Mouse (Mus musculus) hindbrain, embryonic 10.5 days (tissue): ENCODE measurements around the gene Orc2. TPM values are rescaled to one million over a fixed set of nuclear protein-coding genes. Genes with fewer than 3 reads are reported as not detected.
A peak's percentile ranks its signal among the peaks of the same experiment; 100 is the strongest.

Experiments
- DNase-seq: peaks from one replicate; pipeline ENCODE4 v3.0.0-alpha.2; 2017; ENCODE audit warnings: low spot score
- H3K27ac ChIP-seq: fragments of 300-500 bp; sonication (generic); 2 replicates; pipeline ENCODE4 v1.5.1; 2016; ENCODE audit warnings: mild to moderate bottlenecking, moderate library complexity
- H3K27me3 ChIP-seq: fragments of 300-500 bp; sonication (generic); 2 replicates; pipeline ENCODE4 v1.6.1; 2016; ENCODE audit warnings: mild to moderate bottlenecking; ENCODE audit not compliant: poor library complexity, insufficient read depth, severe bottlenecking
- H3K36me3 ChIP-seq: fragments of 300-500 bp; sonication (generic); 2 replicates; pipeline ENCODE4 v1.6.1; 2016; ENCODE audit warnings: mild to moderate bottlenecking, moderate library complexity
- H3K4me1 ChIP-seq: fragments of 300-500 bp; sonication (generic); replicated peaks from 2 replicates; pipeline ENCODE4 v1.6.1; 2016; ENCODE audit warnings: mild to moderate bottlenecking
- H3K4me3 ChIP-seq: fragments of 300-500 bp; sonication (generic); 2 replicates; pipeline ENCODE4 v1.5.1; 2016; ENCODE audit warnings: mild to moderate bottlenecking, moderate library complexity
- H3K9me3 ChIP-seq: fragments of 300-500 bp; sonication (generic); 2 replicates; pipeline ENCODE4 v1.6.1; 2016; ENCODE audit warnings: mild to moderate bottlenecking, moderate library complexity
- WGBS: fragments of 180-500 bp; shearing (Covaris S2); methylation state at CpG from one replicate; pipeline ENCODE4 v1.1.7; 2016; 5-methylcytosine and 5-hydroxymethylcytosine counted together
- polyA plus RNA-seq: library from polyadenylated mRNA; unstranded; fragments of >200 nt; fragmentation: Nextera tagmentation; extraction: Ambion mirVana; gene quantifications from 2 replicates; pipeline ENCODE4 v1.2.1, GENCODE M21; 2016

Gene Orc2
- polyA plus RNA-seq, 1 experiment from 2014 or later, result 35.8 TPM

GRCm38 (mm10) chr1:58460566-58460965 is 44.3 kb downstream of the Orc2 start:
- 98% methylated on average over 3 of the region's 3 CpGs for WGBS
- H3K9me3 ChIP-seq, result no peaks in the 10 kb centered on the region
- no peak overlapping the region for H3K4me3 ChIP-seq
- H3K4me1 ChIP-seq, result no peaks in the 10 kb centered on the region
- no peak for DNase-seq
- H3K36me3 ChIP-seq, result peaks cover 100% of the 10 kb centered on the region
- H3K27me3 ChIP-seq, result no peaks in the 10 kb centered on the region
- H3K27ac ChIP-seq, result no peak overlapping the region

GRCm38 (mm10) chr1:58458867-58459266 is 46.0 kb downstream of the Orc2 start:
- no peak for DNase-seq
- no peak overlapping the region for H3K4me3 ChIP-seq
- WGBS, result 98% methylated on average over 2 of the region's 2 CpGs
- no peaks in the 10 kb centered on the region for H3K9me3 ChIP-seq
- H3K27me3 ChIP-seq, result no peaks in the 10 kb centered on the region
- peaks cover 100% of the 10 kb centered on the region for H3K36me3 ChIP-seq
- no peaks in the 10 kb centered on the region for H3K4me1 ChIP-seq
- H3K27ac ChIP-seq, result no peak overlapping the region

GRCm38 (mm10) chr1:58458175-58458574 is 46.7 kb downstream of the Orc2 start:
- 94% methylated on average over 5 of the region's 5 CpGs for whole genome bisulfite sequencing

GRCm38 (mm10) chr1:58454316-58454715 is 50.6 kb downstream of the Orc2 start:
- H3K4me3 ChIP-seq, result no peak overlapping the region
- H3K36me3 ChIP-seq, result peaks cover 99% of the 10 kb centered on the region
- no peaks in the 10 kb centered on the region for H3K9me3 ChIP-seq
- DNase-seq, result no peak
- H3K27me3 ChIP-seq, result no peaks in the 10 kb centered on the region
- H3K4me1 ChIP-seq, result no peaks in the 10 kb centered on the region
- 91% methylated on average over 6 of the region's 6 CpGs for WGBS
- no peak overlapping the region for H3K27ac ChIP-seq

More at GRCm38 (mm10) chr1:58458175-58458574, 46.7 kb downstream of the Orc2 start:
- no peak overlapping the region for H3K4me3 ChIP-seq
- H3K4me1 ChIP-seq, result no peaks in the 10 kb centered on the region
- no peaks in the 10 kb centered on the region for H3K9me3 ChIP-seq
- peaks cover 100% of the 10 kb centered on the region for H3K36me3 ChIP-seq
- no peak for DNase-seq
- no peaks in the 10 kb centered on the region for H3K27me3 ChIP-seq
- H3K27ac ChIP-seq, result no peak overlapping the region

GRCm38 (mm10) chr1:58448396-58448795 is 56.5 kb downstream of the Orc2 start:
- WGBS, result 92% methylated on average over 7 of the region's 7 CpGs
- no peak for DNase-seq
- H3K36me3 ChIP-seq, result peaks cover 69% of the 10 kb centered on the region
- no peaks in the 10 kb centered on the region for H3K27me3 ChIP-seq
- peaks cover 32% of the 10 kb centered on the region for H3K4me1 ChIP-seq
- no peak overlapping the region for H3K4me3 ChIP-seq
- no peaks in the 10 kb centered on the region for H3K9me3 ChIP-seq
- H3K27ac ChIP-seq, result no peak overlapping the region

- Histone ChIP-seq H3K27me3 (no peaks in the 10 kb centered on the region), H3K9me3 (no peaks in the 10 kb centered on the region), H3K27ac (no peak overlapping the region), H3K4me1 (peaks cover 32% of the 10 kb centered on the region), H3K4me3 (no peak overlapping the region), H3K36me3 (peaks cover 63% of the 10 kb centered on the region)
- no peak for DNase-seq
- 96% methylated on average over 7 of the region's 7 CpGs for WGBS
Observed at GRCm38 (mm10) chr1:58447766-58448165, 57.1 kb downstream of the Orc2 start.

- H3K27ac ChIP-seq, result peak overlapping the region; percentile 93
- peak overlapping the region; percentile 69 for H3K4me3 ChIP-seq
- WGBS, result 13% methylated on average over 11 of the region's 11 CpGs
- H3K4me1 ChIP-seq, result peaks cover 32% of the 10 kb centered on the region
- H3K9me3 ChIP-seq, result no peaks in the 10 kb centered on the region
- H3K27me3 ChIP-seq, result no peaks in the 10 kb centered on the region
- H3K36me3 ChIP-seq, result peaks cover 62% of the 10 kb centered on the region
- DNase-seq, result no peak
Observed at GRCm38 (mm10) chr1:58445861-58446260, 59.0 kb downstream of the Orc2 start.

- Histone ChIP-seq H3K27me3 (no peaks in the 10 kb centered on the region), H3K36me3 (peaks cover 62% of the 10 kb centered on the region), H3K4me3 (peak within 1 kb of the TSS; percentile 69), H3K4me1 (peaks cover 32% of the 10 kb centered on the region), H3K9me3 (no peaks in the 10 kb centered on the region), H3K27ac (peak within 1 kb of the TSS; percentile 93)
- under 1% methylated on average over 33 of the region's 33 CpGs for WGBS
- peak; percentile 89 for DNase-seq
Observed at GRCm38 (mm10) chr1:58445143-58445722, 59.7 kb downstream of the Orc2 start, which contains the start of the genes Nif3l1 and Ppil3. Nif3l1 (plus strand) TSS chr1:58445151. Ppil3 (minus strand) TSS chr1:58445486.

- H3K9me3 ChIP-seq, result no peaks in the 10 kb centered on the region
- peaks cover 62% of the 10 kb centered on the region for H3K36me3 ChIP-seq
- H3K4me3 ChIP-seq, result peak overlapping the region; percentile 69
- 12% methylated on average over 10 of the region's 10 CpGs for WGBS
- peaks cover 32% of the 10 kb centered on the region for H3K4me1 ChIP-seq
- peak overlapping the region; percentile 93 for H3K27ac ChIP-seq
- no peaks in the 10 kb centered on the region for H3K27me3 ChIP-seq
- DNase-seq, result no peak
Observed at GRCm38 (mm10) chr1:58444691-58445090, 60.2 kb downstream of the Orc2 start.

DNA sequence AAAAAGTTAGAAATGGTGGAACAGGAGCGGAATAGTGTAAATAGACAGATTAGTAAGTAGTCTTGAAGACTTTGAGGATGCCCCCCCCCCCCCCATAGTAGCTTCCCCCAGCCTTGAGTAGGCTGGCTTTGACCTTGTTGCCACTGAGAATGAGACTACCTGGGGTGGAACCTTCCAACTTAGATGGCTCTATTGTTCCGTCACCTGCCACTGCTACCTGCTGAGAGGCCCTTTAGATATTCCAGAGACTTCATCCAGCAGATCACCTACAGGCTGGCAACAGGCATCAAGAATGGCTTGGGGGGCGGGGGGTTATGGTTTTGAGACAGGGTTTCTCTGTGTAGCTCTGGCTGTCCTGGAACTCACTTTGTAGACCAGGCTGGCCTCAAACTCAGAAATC is 80.4 kb downstream of the Orc2 start:
- Histone ChIP-seq H3K27ac (no peak overlapping the region), H3K4me1 (peaks cover 21% of the 10 kb centered on the region), H3K9me3 (no peaks in the 10 kb centered on the region), H3K36me3 (peaks cover 24% of the 10 kb centered on the region), H3K27me3 (no peaks in the 10 kb centered on the region), H3K4me3 (0 out of 2 replicates have a peak overlapping the region, but pooled peaks have one; percentile 99)
- WGBS, result 87% methylated on average over 3 of the region's 3 CpGs
- DNase-seq, result no peak

- H3K9me3 ChIP-seq, result no peaks in the 10 kb centered on the region
- DNase-seq, result peak; percentile 94
- peaks cover 34% of the 10 kb centered on the region for H3K36me3 ChIP-seq
- under 1% methylated on average over 79 of the region's 79 CpGs for WGBS
- H3K4me3 ChIP-seq, result peak within 1 kb of the TSS; percentile 99
- peak within 1 kb of the TSS; percentile 100 for H3K27ac ChIP-seq
- no peaks in the 10 kb centered on the region for H3K27me3 ChIP-seq
- H3K4me1 ChIP-seq, result peaks cover 21% of the 10 kb centered on the region
Observed at GRCm38 (mm10) chr1:58423371-58424248, 81.3 kb downstream of the Orc2 start, which contains the start of gene Clk1. Clk1 (minus strand) TSS chr1:58424066.

- 16% methylated on average over 13 of the region's 13 CpGs for WGBS
- Histone ChIP-seq H3K36me3 (peaks cover 41% of the 10 kb centered on the region), H3K27ac (peak overlapping the region; percentile 100), H3K4me3 (peak overlapping the region; percentile 99), H3K4me1 (peaks cover 21% of the 10 kb centered on the region), H3K27me3 (no peaks in the 10 kb centered on the region), H3K9me3 (no peaks in the 10 kb centered on the region)
- peak; percentile 28 for DNase-seq
Observed at GRCm38 (mm10) chr1:58422879-58423278, 82.0 kb downstream of the Orc2 start.

GRCm38 (mm10) chr1:58420961-58421360 is 83.9 kb downstream of the Orc2 start:
- Histone ChIP-seq H3K4me1 (peaks cover 21% of the 10 kb centered on the region), H3K36me3 (peaks cover 60% of the 10 kb centered on the region), H3K27me3 (no peaks in the 10 kb centered on the region), H3K9me3 (no peaks in the 10 kb centered on the region), H3K27ac (no peak overlapping the region), H3K4me3 (no peak overlapping the region)
- WGBS, result 85% methylated on average over 7 of the region's 7 CpGs
- no peak for DNase-seq
